Mouse (Mus musculus): ENCODE measurements around the gene Frmd4a.

Gene Frmd4a

GRCm38 (mm10) chr2:4290475-4290874 is 273.0 kb downstream of the Frmd4a start:
- DNase-seq (ENCODE audit: low spot score), result no peak

- DNase-seq (ENCODE audit: low spot score), result no peak
Observed at GRCm38 (mm10) chr2:4291100-4291499, 273.6 kb downstream of the Frmd4a start.

GRCm38 (mm10) chr2:4291671-4292070 is 274.2 kb downstream of the Frmd4a start:
- no peak for DNase-seq (ENCODE audit: low spot score)

GRCm38 (mm10) chr2:4293726-4294125 is 276.2 kb downstream of the Frmd4a start:
- no peak for DNase-seq (ENCODE audit: low spot score)

- no peak for DNase-seq (ENCODE audit: low spot score)
Observed at GRCm38 (mm10) chr2:4295641-4296040, 278.1 kb downstream of the Frmd4a start.

GRCm38 (mm10) chr2:4296881-4297280 is 279.4 kb downstream of the Frmd4a start:
- DNase-seq (ENCODE audit: low spot score), result no peak

- peak; percentile 15 for DNase-seq (ENCODE audit: low spot score)
Observed at GRCm38 (mm10) chr2:4298325-4299215, 281.1 kb downstream of the Frmd4a start.

GRCm38 (mm10) chr2:4299593-4299992 is 282.1 kb downstream of the Frmd4a start:
- DNase-seq (ENCODE audit: low spot score), result no peak

GRCm38 (mm10) chr2:4300383-4300811 is 282.9 kb downstream of the Frmd4a start:
- DNase-seq (ENCODE audit: low spot score), result no peak

- no peak for DNase-seq (ENCODE audit: low spot score)
Observed at GRCm38 (mm10) chr2:4300816-4301215, 283.3 kb downstream of the Frmd4a start.

- no peak for DNase-seq (ENCODE audit: low spot score)
Observed at GRCm38 (mm10) chr2:4301256-4301655, 283.7 kb downstream of the Frmd4a start.

GRCm38 (mm10) chr2:4301692-4302091 is 284.2 kb downstream of the Frmd4a start:
- DNase-seq (ENCODE audit: low spot score), result no peak

GRCm38 (mm10) chr2:4302119-4302518 is 284.6 kb downstream of the Frmd4a start:
- no peak for DNase-seq (ENCODE audit: low spot score)

- DNase-seq (ENCODE audit: low spot score), result no peak
Observed at GRCm38 (mm10) chr2:4307076-4307475, 289.6 kb downstream of the Frmd4a start.

- DNase-seq (ENCODE audit: low spot score), result no peak
Observed at GRCm38 (mm10) chr2:4314545-4314944, 297.0 kb downstream of the Frmd4a start.

GRCm38 (mm10) chr2:4316589-4316988 is 299.1 kb downstream of the Frmd4a start:
- no peak for DNase-seq (ENCODE audit: low spot score)

- DNase-seq (ENCODE audit: low spot score), result no peak
Observed at GRCm38 (mm10) chr2:4318134-4318533, 300.6 kb downstream of the Frmd4a start.

GRCm38 (mm10) chr2:4326241-4327010 is 308.9 kb downstream of the Frmd4a start:
- no peak for DNase-seq (ENCODE audit: low spot score)

- no peak for DNase-seq (ENCODE audit: low spot score)
Observed at GRCm38 (mm10) chr2:4327011-4327340, 309.5 kb downstream of the Frmd4a start.

GRCm38 (mm10) chr2:4332441-4332840 is 314.9 kb downstream of the Frmd4a start:
- no peak for DNase-seq (ENCODE audit: low spot score)

- DNase-seq (ENCODE audit: low spot score), result peak; percentile 27
Observed at GRCm38 (mm10) chr2:4334201-4334600, 316.7 kb downstream of the Frmd4a start.

- no peak for DNase-seq (ENCODE audit: low spot score)
Observed at GRCm38 (mm10) chr2:4334936-4335335, 317.4 kb downstream of the Frmd4a start.

- no peak for DNase-seq (ENCODE audit: low spot score)
Observed at GRCm38 (mm10) chr2:4335881-4336280, 318.4 kb downstream of the Frmd4a start.
